Mouse (Mus musculus): Measurements from ENCODE around the gene Polr1e.

GRCm38 (mm10) chr4:44994776-44995175, 23.6 kb upstream of the Polr1e start:
- TF ChIP-seq USF2 (conservative IDR thresholded peaks at IDR 0.05; ENCODE audit: low read depth, low read length), result no peak
- no peak for TF ChIP-seq MAFK (IDR thresholded peaks at IDR 0.05; ENCODE audit: insufficient replicate concordance, low read length)
- TF ChIP-seq HCFC1 (IDR thresholded peaks at IDR 0.05; ENCODE audit: low read depth, low read length), result no peak
- TF ChIP-seq NELFE (IDR thresholded peaks at IDR 0.05; ENCODE audit: low read depth, low read length), result no peak
